Mouse (Mus musculus) liver, embryonic 11.5 days (tissue): ENCODE measurements around the gene Ccnh. TPM values are rescaled to one million over a fixed set of nuclear protein-coding genes. Genes with fewer than 3 reads are reported as not detected.
"Not testable (repeated sequence)": the region's sequence is repeated elsewhere in the genome, so short reads cannot be mapped to it uniquely, and the experiment has no call there.

ENCODE experiments used
- ATAC-seq: fragments of 200-750 bp; cut with Nextera tagmentation; replicated peaks from 2 replicates; pipeline ENCODE4 v1.8.0; 2017; ENCODE audit warnings: moderate number of reproducible peaks, mild to moderate bottlenecking, moderate TSS enrichment, moderate library complexity; ENCODE audit not compliant: low FRiP score
- DNase-seq: peaks from one replicate; pipeline ENCODE4 v3.0.0-alpha.2; 2017; ENCODE audit warnings: low spot score
- H3K27ac ChIP-seq: fragments of 300-500 bp; sonication (generic); 2 replicates; pipeline ENCODE4 v1.5.1; 2014; ENCODE audit warnings: mild to moderate bottlenecking, low read depth, low read length, control low read depth
- H3K27me3 ChIP-seq: fragments of 300-500 bp; sonication (generic); replicated peaks from 2 replicates; pipeline ENCODE4 v1.6.1; 2014; ENCODE audit warnings: low read length, mixed read lengths; ENCODE audit not compliant: control insufficient read depth, insufficient read depth
- H3K36me3 ChIP-seq: fragments of 300-500 bp; sonication (generic); 2 replicates; pipeline ENCODE4 v1.6.1; 2014; ENCODE audit warnings: mild to moderate bottlenecking, low read length, moderate library complexity, mixed read lengths; ENCODE audit not compliant: control insufficient read depth, insufficient read depth
- H3K4me1 ChIP-seq: fragments of 300-500 bp; sonication (generic); replicated peaks from 2 replicates; pipeline ENCODE4 v1.6.1; 2014; ENCODE audit warnings: low read length, mixed read lengths; ENCODE audit not compliant: control insufficient read depth, insufficient read depth
- H3K4me2 ChIP-seq: fragments of 300-500 bp; sonication (generic); 2 replicates; pipeline ENCODE4 v1.6.1; 2014; ENCODE audit warnings: mild to moderate bottlenecking, control low read depth, moderate library complexity
- H3K4me3 ChIP-seq: fragments of 300-500 bp; sonication (generic); 2 replicates; pipeline ENCODE4 v1.5.1; 2014; ENCODE audit warnings: low read depth, low read length, control low read depth
- H3K9ac ChIP-seq: fragments of 300-500 bp; sonication (generic); 2 replicates; pipeline ENCODE4 v1.6.1; 2014; ENCODE audit warnings: low read depth, low read length, control low read depth
- H3K9me3 ChIP-seq: fragments of 300-500 bp; sonication (generic); 2 replicates; pipeline ENCODE4 v1.6.1; 2016; ENCODE audit warnings: low read length, inconsistent platforms, mixed read lengths; ENCODE audit not compliant: control insufficient read depth
- WGBS: fragments of 180-500 bp; shearing (Covaris S2); extraction: QIAGEN DNeasy Blood & Tissue Kit; methylation state at CpG from one replicate; pipeline ENCODE4 v1.1.7; 2014; 5-methylcytosine and 5-hydroxymethylcytosine counted together
- polyA plus RNA-seq: library from polyadenylated mRNA; unstranded; fragments of >200 nt; fragmentation: Nextera tagmentation; extraction: Ambion mirVana; gene quantifications from 2 replicates; pipeline ENCODE4 v1.2.1, GENCODE M21; 2014

The Ccnh gene
- 109 and 119 TPM in 2 replicates for polyA plus RNA-seq

DNA sequence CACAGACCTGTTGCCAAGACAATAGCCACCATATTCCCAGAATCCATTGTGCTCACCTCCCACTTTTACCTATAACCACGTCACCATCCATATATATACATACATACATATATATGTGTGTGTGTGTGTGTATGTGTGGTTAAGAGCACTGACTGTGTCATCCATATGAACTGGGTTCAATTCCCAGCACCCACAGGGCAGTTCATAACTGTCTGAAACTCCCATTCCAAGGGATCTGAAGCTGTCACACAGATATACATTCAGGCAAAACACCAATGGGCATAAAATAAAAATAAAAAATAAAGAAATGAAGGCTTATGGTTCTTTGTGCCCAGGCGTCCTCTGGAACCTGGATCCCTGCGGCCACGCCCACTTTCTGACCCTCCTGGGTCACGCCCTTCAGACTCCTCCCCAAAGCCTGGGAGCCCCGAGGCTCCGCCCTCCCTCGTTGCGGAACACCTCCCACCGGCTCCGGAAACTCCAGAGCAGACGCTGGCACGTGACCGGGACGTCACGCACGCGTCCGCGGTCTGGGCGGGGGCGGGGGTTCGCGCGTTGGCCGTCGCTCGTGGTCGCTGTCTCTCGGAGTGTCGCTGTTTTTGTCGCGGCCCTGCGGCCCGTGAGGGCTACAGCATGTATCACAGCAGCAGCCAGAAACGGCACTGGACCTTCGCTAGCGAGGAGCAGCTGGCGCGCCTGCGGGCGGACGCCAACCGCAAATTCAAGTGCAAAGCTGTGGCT is at the start of gene Ccnh:
Gene Ccnh, plus strand, starts transcription at position 506 of the 741 bp plus-strand sequence.
- Histone ChIP-seq H3K27ac (peak within 1 kb of the TSS; percentile 77), H3K4me1 (no peaks in the 10 kb centered on the region; the same call in 1 of the 2 replicates)
- 1% methylated on average over 44 of the region's 44 CpGs for WGBS

GRCm38 (mm10) chr13:85143361-85143760 is 45.8 kb upstream of the Ccnh start:
- not testable (repeated sequence) for H3K27ac ChIP-seq, H3K36me3 ChIP-seq, ATAC-seq, H3K27me3 ChIP-seq, H3K9ac ChIP-seq, H3K4me3 ChIP-seq, DNase-seq, H3K4me1 ChIP-seq, H3K4me2 ChIP-seq, H3K9me3 ChIP-seq
- WGBS: 82% methylated on average over 16 of the region's 16 CpGs

More for the DNA sequence above, at the start of gene Ccnh:
- peak within 1 kb of the TSS; percentile 94 for H3K4me3 ChIP-seq
- ATAC-seq (peak; percentile 97), DNase-seq (peak; percentile 85)
- H3K9me3 ChIP-seq: no peaks in the 10 kb centered on the region
- H3K27me3 ChIP-seq: no peaks in the 10 kb centered on the region
- H3K36me3 ChIP-seq: peaks cover 14% of the 10 kb centered on the region
- H3K9ac ChIP-seq: peak within 1 kb of the TSS; percentile 85
- H3K4me2 ChIP-seq: peak within 1 kb of the TSS; percentile 73

- DNase-seq: no peak
- H3K9me3 ChIP-seq: no peaks in the 10 kb centered on the region
- no peaks in the 10 kb centered on the region for H3K36me3 ChIP-seq
Observed at GRCm38 (mm10) chr13:85146471-85146870, 42.7 kb upstream of the Ccnh start.

GRCm38 (mm10) chr13:85154746-85155145 is 34.5 kb upstream of the Ccnh start:
- H3K9ac ChIP-seq: no peak overlapping the region
- H3K27me3 ChIP-seq: no peaks in the 10 kb centered on the region
- DNase-seq (no peak), ATAC-seq (no peak)
- no peaks in the 10 kb centered on the region for H3K4me1 ChIP-seq
- no peak overlapping the region for H3K27ac ChIP-seq
- H3K9me3 ChIP-seq: no peaks in the 10 kb centered on the region
- H3K4me2 ChIP-seq: no peak overlapping the region
- 79% methylated on average over 6 of the region's 6 CpGs for WGBS
- H3K4me3 ChIP-seq: no peak overlapping the region
- H3K36me3 ChIP-seq: no peaks in the 10 kb centered on the region

More at GRCm38 (mm10) chr13:85146471-85146870, 42.7 kb upstream of the Ccnh start:
- no peaks in the 10 kb centered on the region for H3K4me1 ChIP-seq
- no peak for ATAC-seq
- H3K4me3 ChIP-seq: no peak overlapping the region
- H3K4me2 ChIP-seq: no peak overlapping the region
- no peak overlapping the region for H3K27ac ChIP-seq
- no peak overlapping the region for H3K9ac ChIP-seq
- no peaks in the 10 kb centered on the region for H3K27me3 ChIP-seq

- no peak for DNase-seq
- H3K4me2 ChIP-seq: no peak overlapping the region
- no peak overlapping the region for H3K27ac ChIP-seq
- no peaks in the 10 kb centered on the region for H3K4me1 ChIP-seq
- H3K4me3 ChIP-seq: no peak overlapping the region
- 64% methylated on average over 2 of the region's 2 CpGs for WGBS
- H3K9me3 ChIP-seq: no peaks in the 10 kb centered on the region
- peak; percentile 71 for ATAC-seq
- no peaks in the 10 kb centered on the region for H3K36me3 ChIP-seq
- H3K27me3 ChIP-seq: no peaks in the 10 kb centered on the region
- no peak overlapping the region for H3K9ac ChIP-seq
Observed at GRCm38 (mm10) chr13:85159971-85160370, 29.2 kb upstream of the Ccnh start.

GRCm38 (mm10) chr13:85164512-85165124 is 24.6 kb upstream of the Ccnh start:
- H3K36me3 ChIP-seq: no peaks in the 10 kb centered on the region
- WGBS: 39% methylated on average over 4 of the region's 4 CpGs
- DNase-seq (no peak), ATAC-seq (no peak)
- no peaks in the 10 kb centered on the region for H3K27me3 ChIP-seq
- no peaks in the 10 kb centered on the region for H3K9me3 ChIP-seq
- no peak overlapping the region for H3K9ac ChIP-seq
- no peaks in the 10 kb centered on the region for H3K4me1 ChIP-seq
- H3K4me2 ChIP-seq: no peak overlapping the region
- H3K27ac ChIP-seq: no peak overlapping the region
- no peak overlapping the region for H3K4me3 ChIP-seq

- Histone ChIP-seq H3K9me3 (no peaks in the 10 kb centered on the region), H3K36me3 (peaks cover 14% of the 10 kb centered on the region), H3K4me3 (peak overlapping the region; percentile 94), H3K4me2 (peak overlapping the region; percentile 73), H3K27ac (peak overlapping the region; percentile 77), H3K27me3 (no peaks in the 10 kb centered on the region), H3K4me1 (no peaks in the 10 kb centered on the region; the same call in 1 of the 2 replicates), H3K9ac (peak overlapping the region; percentile 85)
- peak; percentile 63 for DNase-seq
- WGBS: under 1% methylated on average over 17 of the region's 17 CpGs
- ATAC-seq: peak; percentile 80
Observed at GRCm38 (mm10) chr13:85189644-85190121, 475 bp downstream of the Ccnh start.

- Histone ChIP-seq H3K27me3 (no peaks in the 10 kb centered on the region), H3K4me2 (no peak overlapping the region), H3K4me1 (no peaks in the 10 kb centered on the region; the same call in 1 of the 2 replicates), H3K9ac (no peak overlapping the region), H3K36me3 (peaks cover 14% of the 10 kb centered on the region), H3K9me3 (no peaks in the 10 kb centered on the region), H3K27ac (no peak overlapping the region), H3K4me3 (no peak overlapping the region)
- DNase-seq (no peak), ATAC-seq (no peak)
- 90% methylated on average over 2 of the region's 2 CpGs for WGBS
Observed at GRCm38 (mm10) chr13:85191253-85191652, 2.0 kb downstream of the Ccnh start.
